In genomic region chr16:4629950-4630349, GRCm38 (mm10) we compare ENCODE assay signal across 8 mouse cellular contexts. TPM values are rescaled to one million over a fixed set of nuclear protein-coding genes. Genes with fewer than 3 reads are reported as not detected.
A peak's percentile ranks its signal among the peaks of the same experiment; 100 is the strongest.
DNase-seq lines count a peak whose midpoint lies in the region; ATAC-seq and TF ChIP-seq lines count a peak whose summit lies in the region.

No protein-coding gene starts in this region.

- H3K4me1 ChIP-seq in midbrain, embryonic 10.5 days: peaks cover 6% of the 10 kb centered on the region
- H3K4me1 ChIP-seq in midbrain, embryonic 16.5 days (ENCODE audit: control insufficient read depth, insufficient read depth, low read length): no peaks in the 10 kb centered on the region
- H3K4me1 ChIP-seq in stomach, postnatal 0 days (replicated peaks; ENCODE audit: control insufficient read depth, insufficient read depth): no peaks in the 10 kb centered on the region

- no peak overlapping the region for H3K4me2 ChIP-seq in midbrain, embryonic 16.5 days (ENCODE audit: low read length)
- H3K4me2 ChIP-seq in stomach, postnatal 0 days (replicated peaks; ENCODE audit: low read depth): no peak overlapping the region

- H3K9me3 ChIP-seq in midbrain, embryonic 10.5 days (replicated peaks): no peaks in the 10 kb centered on the region
- H3K9me3 ChIP-seq in midbrain, embryonic 16.5 days (replicated peaks; ENCODE audit: control insufficient read depth, low read length, poor library complexity, severe bottlenecking): no peaks in the 10 kb centered on the region
- no peaks in the 10 kb centered on the region for H3K9me3 ChIP-seq in stomach, postnatal 0 days (ENCODE audit: control insufficient read depth, low read length)

- H3K9ac ChIP-seq in midbrain, embryonic 16.5 days (ENCODE audit: low read depth, low read length): no peak overlapping the region
- H3K9ac ChIP-seq in stomach, postnatal 0 days (ENCODE audit: low read length): no peak overlapping the region

- DNase-seq in midbrain, embryonic 10.5 days (ENCODE audit: low spot score): peak; percentile 82
- peak; percentile 86 to 87 for DNase-seq in cerebellum, postnatal 36 days
- peak; percentile 59 for DNase-seq in gastrocnemius, postnatal 25 days
- DNase-seq in kidney, adult 18-20 months: peak; percentile 90
- DNase-seq in liver: peak; percentile 83
- peak; percentile 86 for DNase-seq in naive thymus-derived CD4-positive, alpha-beta T cell, adult 2 months (ENCODE audit: low read depth)
- peak; percentile 83 for DNase-seq in stomach, postnatal 0 days (ENCODE audit: low spot score)

- no peak overlapping the region for H3K4me3 ChIP-seq in midbrain, embryonic 10.5 days
- no peak overlapping the region for H3K4me3 ChIP-seq in midbrain, embryonic 16.5 days (ENCODE audit: low read depth, low read length)
- no peak overlapping the region for H3K4me3 ChIP-seq in stomach, postnatal 0 days (ENCODE audit: low read depth, low read length)

- peak; percentile 99 for TF ChIP-seq CTCF in stomach, postnatal 0 days (IDR thresholded peaks at IDR 0.05; ENCODE audit: low read depth)

- peaks cover 25% of the 10 kb centered on the region for H3K36me3 ChIP-seq in midbrain, embryonic 10.5 days
- peaks cover 7% of the 10 kb centered on the region for H3K36me3 ChIP-seq in midbrain, embryonic 16.5 days (ENCODE audit: control insufficient read depth, insufficient read depth, low read length)
- H3K36me3 ChIP-seq in stomach, postnatal 0 days (ENCODE audit: control insufficient read depth, insufficient read depth, low read length): peaks cover 3% of the 10 kb centered on the region; the same call in 1 of the 2 replicates

- H3K27ac ChIP-seq in midbrain, embryonic 10.5 days (replicated peaks): no peak overlapping the region
- H3K27ac ChIP-seq in midbrain, embryonic 16.5 days (ENCODE audit: low read length): no peak overlapping the region
- H3K27ac ChIP-seq in stomach, postnatal 0 days (replicated peaks): no peak overlapping the region

- no peak for ATAC-seq in midbrain, embryonic 16.5 days
- peak; percentile 59 for ATAC-seq in stomach, postnatal 0 days (ENCODE audit: low FRiP score, low TSS enrichment)

- H3K27me3 ChIP-seq in midbrain, embryonic 10.5 days (ENCODE audit: low read depth, poor library complexity, severe bottlenecking): no peaks in the 10 kb centered on the region
- H3K27me3 ChIP-seq in midbrain, embryonic 16.5 days (ENCODE audit: control insufficient read depth, insufficient read depth, low read depth, low read length): no peaks in the 10 kb centered on the region
- H3K27me3 ChIP-seq in stomach, postnatal 0 days (ENCODE audit: control insufficient read depth, insufficient read depth, low read length): no peaks in the 10 kb centered on the region

- 25% methylated on average over 6 of the region's 6 CpGs for WGBS in midbrain, embryonic 10.5 days
- 20% methylated on average over 6 of the region's 6 CpGs for WGBS in midbrain, embryonic 16.5 days
- 23% methylated on average over 6 of the region's 6 CpGs for WGBS in stomach, postnatal 0 days

- no peak for TF ChIP-seq EP300 in stomach, postnatal 0 days (optimal IDR thresholded peaks at IDR 0.05)

RNA-seq across cellular contexts. Expression of gene Pam16, which starts 5.2 kb away (rescaled TPM):
- 91.0 and 94.8 TPM in 2 replicates for polyA plus RNA-seq in midbrain, embryonic 10.5 days (2016; fragmentation: Nextera tagmentation; extraction: Ambion mirVana)
- polyA plus RNA-seq in midbrain, embryonic 16.5 days (2015; fragmentation: Nextera tagmentation; extraction: Ambion mirVana): 144 and 153 TPM in 2 replicates
- 10 to 100 TPM; 87.2 to 90.6 TPM for total RNA-seq in gastrocnemius, postnatal 25 days (2021)
- polyA plus RNA-seq in stomach, postnatal 0 days (2015; fragmentation: Nextera tagmentation; extraction: Ambion mirVana): 65.4 and 71.9 TPM in 2 replicates

RNA-seq across cellular contexts. Expression of gene Vasn, which starts 9.8 kb away (rescaled TPM):
- polyA plus RNA-seq in midbrain, embryonic 10.5 days (2016; fragmentation: Nextera tagmentation; extraction: Ambion mirVana): 9.0 and 10.6 TPM in 2 replicates
- 4.2 and 4.3 TPM in 2 replicates for polyA plus RNA-seq in midbrain, embryonic 16.5 days (2015; fragmentation: Nextera tagmentation; extraction: Ambion mirVana)
- 1 to 10 TPM; 4.6 to 4.8 TPM for total RNA-seq in gastrocnemius, postnatal 25 days (2021)
- 8.8 and 9.6 TPM in 2 replicates for polyA plus RNA-seq in stomach, postnatal 0 days (2015; fragmentation: Nextera tagmentation; extraction: Ambion mirVana)

RNA-seq across cellular contexts. Expression of gene Dnaja3, which starts 9.8 kb away (rescaled TPM):
- 59.9 and 66.1 TPM in 2 replicates for polyA plus RNA-seq in midbrain, embryonic 10.5 days (2016; fragmentation: Nextera tagmentation; extraction: Ambion mirVana)
- 69.2 and 70.2 TPM in 2 replicates for polyA plus RNA-seq in midbrain, embryonic 16.5 days (2015; fragmentation: Nextera tagmentation; extraction: Ambion mirVana)
- 10 to 100 TPM; 91.1 to 93.8 TPM for total RNA-seq in gastrocnemius, postnatal 25 days (2021)
- 47.0 and 49.2 TPM in 2 replicates for polyA plus RNA-seq in stomach, postnatal 0 days (2015; fragmentation: Nextera tagmentation; extraction: Ambion mirVana)

RNA-seq across cellular contexts. Expression of gene Glis2, which starts 35.4 kb away (rescaled TPM):
- 23.0 and 23.6 TPM in 2 replicates for polyA plus RNA-seq in midbrain, embryonic 10.5 days (2016; fragmentation: Nextera tagmentation; extraction: Ambion mirVana)
- 13.0 and 14.0 TPM in 2 replicates for polyA plus RNA-seq in midbrain, embryonic 16.5 days (2015; fragmentation: Nextera tagmentation; extraction: Ambion mirVana)
- 1 to 10 TPM; 7.0 to 7.1 TPM for total RNA-seq in gastrocnemius, postnatal 25 days (2021)
- 11.6 and 11.7 TPM in 2 replicates for polyA plus RNA-seq in stomach, postnatal 0 days (2015; fragmentation: Nextera tagmentation; extraction: Ambion mirVana)

RNA-seq across cellular contexts. Expression of gene Coro7, which starts 49.6 kb away (rescaled TPM):
- polyA plus RNA-seq in midbrain, embryonic 10.5 days (2016; fragmentation: Nextera tagmentation; extraction: Ambion mirVana): 21.4 and 25.0 TPM in 2 replicates
- polyA plus RNA-seq in midbrain, embryonic 16.5 days (2015; fragmentation: Nextera tagmentation; extraction: Ambion mirVana): 32.6 and 36.4 TPM in 2 replicates
- total RNA-seq in gastrocnemius, postnatal 25 days (2021): 10 to 100 TPM; 12.9 to 19.0 TPM
- 7.6 and 8.1 TPM in 2 replicates for polyA plus RNA-seq in stomach, postnatal 0 days (2015; fragmentation: Nextera tagmentation; extraction: Ambion mirVana)
